Mouse (Mus musculus): ENCODE measurements around the gene Slc2a1. TPM values are rescaled to one million over a fixed set of nuclear protein-coding genes. Genes with fewer than 3 reads are reported as not detected.

Slc2a1 gene
- polyA plus RNA-seq, 1 experiment from 2014 or later = 91.6 TPM

DNA sequence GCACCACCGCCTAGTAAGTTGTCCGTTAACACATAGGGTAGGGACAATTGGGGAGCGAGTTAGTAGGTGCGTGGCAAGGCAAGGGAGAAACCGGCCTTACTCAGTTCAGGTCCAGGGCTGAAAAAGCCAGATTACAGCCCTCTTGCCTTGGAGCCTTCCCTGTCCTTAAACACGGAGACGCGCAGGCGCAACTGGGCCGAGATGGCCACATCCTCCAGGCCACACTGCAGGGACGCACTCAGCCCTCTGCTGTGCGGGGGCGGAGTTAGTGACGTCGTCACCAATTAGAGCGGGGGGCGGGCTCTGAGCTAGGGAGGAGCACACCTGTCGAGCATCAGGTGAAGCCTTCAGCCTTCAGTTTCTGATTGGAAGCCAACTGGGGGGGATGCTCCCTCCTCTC is 29.7 kb downstream of the Slc2a1 start:
- Histone ChIP-seq H3K27me3 (no peaks in the 10 kb centered on the region), H3K9me3 (replicated peaks) (no peaks in the 10 kb centered on the region), H3K9ac (0 out of 2 replicates have a peak overlapping the region, but pooled peaks have one; percentile 27), H3K4me2 (peak overlapping the region; percentile 54), H3K4me1 (peaks cover 15% of the 10 kb centered on the region), H3K27ac (peak overlapping the region; percentile 46; the same call in 1 of the 2 replicates), H3K36me3 (peaks cover 45% of the 10 kb centered on the region), H3K4me3 (replicated peaks) (peak overlapping the region; percentile 26)
- 12% methylated on average over 18 of the region's 18 CpGs for WGBS
- peak; percentile 91 for ATAC-seq (replicated peaks; ENCODE audit: low FRiP score)

DNA sequence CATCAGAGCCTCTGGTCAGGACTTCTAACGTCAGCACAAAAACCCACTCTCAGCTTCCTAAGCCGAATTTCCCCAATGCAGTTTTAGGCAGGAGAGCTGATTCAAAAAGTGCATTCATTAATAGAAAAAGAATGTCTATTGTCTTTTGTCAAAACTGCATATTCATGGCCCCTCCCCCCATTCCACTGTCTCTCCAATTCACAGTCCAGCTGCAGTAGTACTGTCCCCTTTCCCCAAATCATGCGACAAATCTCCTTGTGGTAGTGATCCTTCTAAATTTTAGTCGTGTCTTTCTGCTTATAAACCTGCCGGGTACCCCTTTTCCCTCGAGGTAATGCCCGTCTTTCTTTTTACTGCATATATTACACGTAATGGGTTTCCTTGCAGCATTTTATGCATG is 30.3 kb downstream of the Slc2a1 start:
- ATAC-seq (replicated peaks; ENCODE audit: low FRiP score) = no peak
- H3K27ac ChIP-seq = no peak overlapping the region
- WGBS = 67% methylated on average over 8 of the region's 8 CpGs

DNA sequence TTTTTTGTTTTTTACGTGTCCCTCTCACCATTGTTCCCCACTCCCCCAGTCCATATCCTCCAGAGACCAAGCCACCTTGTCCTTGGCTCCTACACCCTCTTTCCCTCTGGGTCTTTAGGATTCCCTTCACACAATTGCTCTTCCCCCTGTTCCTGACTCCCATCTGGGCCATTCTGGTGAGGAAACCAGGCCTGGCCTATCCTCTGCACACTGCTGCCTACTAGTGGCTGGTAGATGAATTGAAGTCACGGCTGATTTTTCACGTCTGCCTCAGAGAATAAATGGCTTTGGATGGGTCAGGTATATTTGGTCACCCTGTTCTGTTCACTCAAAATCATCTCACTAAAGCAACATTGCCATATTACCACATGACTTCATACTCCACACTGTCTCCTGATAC is 31.6 kb downstream of the Slc2a1 start:
- WGBS = 55% methylated on average over 3 of the region's 3 CpGs
- Histone ChIP-seq H3K27me3 (0 out of 2 replicates have a peak, but pooled peaks cover 3% of the 10 kb centered on the region), H3K9me3 (replicated peaks) (no peaks in the 10 kb centered on the region), H3K9ac (no peak overlapping the region), H3K4me3 (replicated peaks) (no peak overlapping the region), H3K27ac (no peak overlapping the region), H3K4me1 (peaks cover 15% of the 10 kb centered on the region), H3K4me2 (no peak overlapping the region), H3K36me3 (peaks cover 25% of the 10 kb centered on the region)
- ATAC-seq (replicated peaks; ENCODE audit: low FRiP score) = no peak

More for the DNA sequence above, 30.3 kb downstream of the Slc2a1 start:
- H3K4me1 ChIP-seq = peaks cover 15% of the 10 kb centered on the region
- H3K36me3 ChIP-seq = peaks cover 39% of the 10 kb centered on the region
- H3K4me2 ChIP-seq = peak overlapping the region; percentile 54
- no peak overlapping the region for H3K9ac ChIP-seq
- no peaks in the 10 kb centered on the region for H3K9me3 ChIP-seq (replicated peaks)
- 0 out of 2 replicates have a peak, but pooled peaks cover 1% of the 10 kb centered on the region for H3K27me3 ChIP-seq
- H3K4me3 ChIP-seq (replicated peaks) = no peak overlapping the region; the same call in 1 of the 2 replicates

DNA sequence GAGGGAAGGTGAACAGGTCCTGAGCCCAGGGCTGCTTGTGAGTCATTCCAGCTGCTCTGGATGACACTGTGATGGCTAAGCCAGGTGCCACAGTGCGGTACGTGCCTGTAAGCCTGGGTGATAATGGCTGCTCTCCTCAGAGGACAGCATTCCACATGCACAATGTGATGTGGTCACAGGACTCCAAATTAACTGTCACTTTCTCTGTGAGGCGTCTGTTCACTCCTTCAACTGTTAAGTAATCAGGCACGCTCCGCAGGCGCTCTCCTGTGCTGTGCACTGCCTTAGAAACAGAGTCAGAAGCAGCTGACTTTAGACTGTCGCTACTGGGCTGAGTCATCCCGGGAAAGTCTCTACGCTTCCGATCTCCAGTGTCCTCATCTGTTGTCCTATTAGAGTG is 32.7 kb downstream of the Slc2a1 start:
- Histone ChIP-seq H3K36me3 (peaks cover 15% of the 10 kb centered on the region), H3K9me3 (replicated peaks) (no peaks in the 10 kb centered on the region), H3K9ac (no peak overlapping the region), H3K4me2 (no peak overlapping the region), H3K4me3 (replicated peaks) (no peak overlapping the region), H3K27ac (no peak overlapping the region), H3K27me3 (0 out of 2 replicates have a peak, but pooled peaks cover 3% of the 10 kb centered on the region), H3K4me1 (peaks cover 15% of the 10 kb centered on the region)
- WGBS = 70% methylated on average over 10 of the region's 10 CpGs
- ATAC-seq (replicated peaks; ENCODE audit: low FRiP score) = no peak

DNA sequence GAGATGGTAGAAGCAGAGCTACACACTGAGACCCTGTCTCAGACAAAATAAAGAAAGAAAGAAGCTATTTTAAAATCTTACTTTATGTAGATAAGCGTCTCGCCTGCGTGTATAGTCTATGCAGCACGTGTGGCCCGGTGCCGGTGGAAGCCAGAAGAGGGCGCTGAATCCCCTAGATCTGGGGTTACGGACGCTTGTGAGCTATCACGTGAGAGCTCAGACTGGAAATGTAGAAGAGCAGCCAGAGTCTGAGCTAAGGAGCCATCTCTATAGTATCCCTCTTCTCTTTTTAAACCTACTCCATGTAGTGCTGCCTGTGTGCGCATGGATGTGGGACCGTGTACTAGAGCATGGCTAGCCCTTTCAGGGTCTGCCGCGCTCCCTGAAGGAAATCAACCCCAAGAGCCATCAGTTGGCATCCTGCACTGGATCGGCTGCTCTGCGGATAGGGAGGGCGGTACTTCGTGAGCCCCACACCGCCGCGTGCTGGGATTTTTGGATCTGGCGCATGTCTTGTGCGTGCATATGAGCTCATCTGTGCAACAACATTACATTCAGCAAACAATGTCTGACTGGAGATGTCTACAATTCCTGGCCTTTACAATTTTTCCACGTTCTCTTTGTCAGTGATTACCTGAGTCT is 33.8 kb downstream of the Slc2a1 start:
- Histone ChIP-seq H3K9me3 (replicated peaks) (no peaks in the 10 kb centered on the region), H3K4me2 (peak overlapping the region; percentile 56), H3K36me3 (peaks cover 3% of the 10 kb centered on the region), H3K4me3 (replicated peaks) (peak overlapping the region; percentile 24), H3K4me1 (peaks cover 15% of the 10 kb centered on the region), H3K27me3 (0 out of 2 replicates have a peak, but pooled peaks cover 3% of the 10 kb centered on the region), H3K27ac (no peak overlapping the region), H3K9ac (0 out of 2 replicates have a peak overlapping the region, but pooled peaks have one; percentile 15)
- WGBS = 33% methylated on average over 24 of the region's 24 CpGs
- ATAC-seq (replicated peaks; ENCODE audit: low FRiP score) = peak; percentile 76

DNA sequence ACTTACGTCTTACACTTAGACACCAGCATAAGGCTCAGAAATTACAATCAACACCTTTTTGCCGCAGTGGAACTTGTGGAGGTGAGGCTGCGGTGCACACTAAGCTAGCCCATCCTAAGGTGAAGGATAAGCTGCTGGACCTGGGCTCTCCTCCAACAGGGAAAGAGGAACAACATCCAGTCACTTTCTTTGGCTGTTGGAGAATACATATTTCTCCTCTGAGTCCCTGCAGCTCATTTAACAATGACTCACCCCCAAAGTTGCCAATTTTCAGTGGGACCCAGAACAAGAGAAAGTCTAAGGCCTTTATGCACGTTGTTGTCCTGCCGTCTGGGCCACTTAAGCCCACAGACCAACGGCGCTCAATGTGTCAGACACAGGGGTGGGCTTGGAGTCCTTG is 38.3 kb downstream of the Slc2a1 start:
- no peak overlapping the region for H3K4me3 ChIP-seq (replicated peaks)

DNA sequence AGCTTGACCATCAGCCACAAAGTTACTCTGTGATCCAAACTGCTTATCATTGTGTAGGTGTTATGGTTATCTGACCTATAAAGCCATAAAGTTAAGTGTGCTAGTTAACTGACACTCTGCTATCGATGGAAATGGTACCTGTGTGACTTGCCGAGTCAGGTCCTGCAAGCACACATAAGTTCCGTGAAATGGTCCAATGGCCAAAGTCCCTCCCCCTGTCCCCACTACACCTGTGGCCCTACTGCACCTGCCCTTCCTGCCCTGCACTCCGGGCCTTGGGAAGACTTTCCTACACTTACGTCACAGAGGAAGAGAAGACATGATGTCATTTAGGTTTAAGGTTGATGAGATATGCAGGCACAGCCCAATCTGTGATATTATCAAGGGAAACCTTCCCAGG is 38.8 kb downstream of the Slc2a1 start:
- H3K4me1 ChIP-seq = peaks cover 3% of the 10 kb centered on the region; the same call in 1 of the 2 replicates
- H3K27me3 ChIP-seq = 0 out of 2 replicates have a peak, but pooled peaks cover 3% of the 10 kb centered on the region
- H3K27ac ChIP-seq = no peak overlapping the region
- no peak for ATAC-seq (replicated peaks; ENCODE audit: low FRiP score)
- H3K36me3 ChIP-seq = no peaks in the 10 kb centered on the region
- no peak overlapping the region for H3K9ac ChIP-seq
- no peak overlapping the region for H3K4me3 ChIP-seq (replicated peaks)
- H3K4me2 ChIP-seq = no peak overlapping the region
- no peaks in the 10 kb centered on the region for H3K9me3 ChIP-seq (replicated peaks)
- 79% methylated on average over 5 of the region's 5 CpGs for WGBS

More for the DNA sequence above, 38.3 kb downstream of the Slc2a1 start:
- Histone ChIP-seq H3K27me3 (0 out of 2 replicates have a peak, but pooled peaks cover 3% of the 10 kb centered on the region), H3K9me3 (replicated peaks) (no peaks in the 10 kb centered on the region), H3K36me3 (no peaks in the 10 kb centered on the region), H3K27ac (no peak overlapping the region), H3K9ac (no peak overlapping the region), H3K4me1 (peaks cover 3% of the 10 kb centered on the region; the same call in 1 of the 2 replicates), H3K4me2 (no peak overlapping the region)
- 90% methylated on average over 7 of the region's 7 CpGs for WGBS
- ATAC-seq (replicated peaks; ENCODE audit: low FRiP score) = no peak

DNA sequence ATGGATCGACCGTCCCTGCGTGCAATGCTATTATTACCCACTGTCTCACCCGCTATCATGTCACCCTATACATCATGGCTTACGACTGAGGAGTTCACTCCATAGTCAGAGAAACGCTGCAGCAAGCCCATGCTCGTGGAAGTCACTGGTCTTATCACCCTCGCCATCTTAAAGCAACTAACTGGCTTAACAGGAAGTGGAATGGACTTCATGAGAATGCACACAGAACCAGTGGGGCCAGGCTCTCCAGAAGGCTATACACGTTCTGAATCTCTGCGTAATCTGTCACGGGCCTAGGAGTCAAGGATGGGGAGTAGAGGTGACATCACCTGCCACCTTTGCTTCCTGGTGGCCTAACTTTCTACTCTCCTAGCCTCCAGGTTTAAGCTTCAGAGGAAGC is 40.2 kb downstream of the Slc2a1 start:
- Histone ChIP-seq H3K4me2 (no peak overlapping the region), H3K36me3 (no peaks in the 10 kb centered on the region), H3K4me1 (no peaks in the 10 kb centered on the region), H3K27ac (no peak overlapping the region), H3K27me3 (0 out of 2 replicates have a peak, but pooled peaks cover 2% of the 10 kb centered on the region), H3K9ac (no peak overlapping the region), H3K4me3 (replicated peaks) (no peak overlapping the region), H3K9me3 (replicated peaks) (no peaks in the 10 kb centered on the region)
- ATAC-seq (replicated peaks; ENCODE audit: low FRiP score) = no peak
- WGBS = 71% methylated on average over 11 of the region's 11 CpGs

DNA sequence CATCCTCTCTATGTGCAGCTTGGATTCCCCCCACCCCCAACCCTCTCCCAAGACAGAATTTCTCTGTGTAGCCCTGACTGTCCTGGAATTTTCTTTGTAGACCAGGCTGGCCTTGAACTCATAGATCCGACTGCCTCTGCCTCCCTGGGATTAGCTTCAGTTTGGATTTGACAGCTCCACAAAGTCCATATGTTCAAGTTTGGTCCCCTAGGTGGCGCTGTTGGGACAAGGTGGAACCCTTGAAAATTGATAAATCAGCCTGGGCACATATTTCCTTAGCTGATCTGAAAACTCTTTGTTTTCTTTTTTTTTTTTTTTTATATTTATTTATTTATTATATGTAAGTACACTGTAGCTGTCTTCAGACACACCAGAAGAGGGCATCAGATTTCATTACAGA is 48.7 kb downstream of the Slc2a1 start:
- H3K4me2 ChIP-seq = no peak overlapping the region
- no peak overlapping the region for H3K9ac ChIP-seq
- H3K4me1 ChIP-seq = no peaks in the 10 kb centered on the region
- no peak for ATAC-seq (replicated peaks; ENCODE audit: low FRiP score)
- H3K4me3 ChIP-seq (replicated peaks) = no peak overlapping the region
- no peak overlapping the region for H3K27ac ChIP-seq
- H3K36me3 ChIP-seq = no peaks in the 10 kb centered on the region
- 37% methylated on average over 2 of the region's 2 CpGs for WGBS
- no peaks in the 10 kb centered on the region for H3K27me3 ChIP-seq
- H3K9me3 ChIP-seq (replicated peaks) = no peaks in the 10 kb centered on the region

DNA sequence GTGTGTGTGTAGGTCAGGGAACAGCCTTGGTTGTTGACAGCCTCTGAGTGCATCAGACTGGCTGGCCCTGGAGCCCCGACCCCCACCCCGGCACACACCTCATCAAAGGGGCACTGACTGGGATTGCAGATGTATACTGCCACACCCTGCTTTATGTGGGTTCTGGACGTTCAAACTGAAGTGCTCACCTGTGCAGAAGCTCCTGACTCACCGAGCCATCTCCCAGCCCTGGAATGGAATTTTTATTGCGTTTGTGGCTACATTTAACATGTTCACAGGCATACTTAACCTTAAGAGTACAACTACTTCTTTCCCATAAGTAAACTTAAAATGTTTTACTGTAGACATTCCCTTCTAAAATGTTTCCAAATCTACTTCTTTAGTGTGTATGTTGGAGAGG is 49.4 kb downstream of the Slc2a1 start:
- Histone ChIP-seq H3K4me3 (replicated peaks) (no peak overlapping the region), H3K9ac (no peak overlapping the region), H3K4me1 (no peaks in the 10 kb centered on the region), H3K9me3 (replicated peaks) (no peaks in the 10 kb centered on the region), H3K27ac (no peak overlapping the region), H3K27me3 (no peaks in the 10 kb centered on the region), H3K36me3 (no peaks in the 10 kb centered on the region), H3K4me2 (no peak overlapping the region)
- ATAC-seq (replicated peaks; ENCODE audit: low FRiP score) = no peak
- 77% methylated on average over 5 of the region's 5 CpGs for WGBS

DNA sequence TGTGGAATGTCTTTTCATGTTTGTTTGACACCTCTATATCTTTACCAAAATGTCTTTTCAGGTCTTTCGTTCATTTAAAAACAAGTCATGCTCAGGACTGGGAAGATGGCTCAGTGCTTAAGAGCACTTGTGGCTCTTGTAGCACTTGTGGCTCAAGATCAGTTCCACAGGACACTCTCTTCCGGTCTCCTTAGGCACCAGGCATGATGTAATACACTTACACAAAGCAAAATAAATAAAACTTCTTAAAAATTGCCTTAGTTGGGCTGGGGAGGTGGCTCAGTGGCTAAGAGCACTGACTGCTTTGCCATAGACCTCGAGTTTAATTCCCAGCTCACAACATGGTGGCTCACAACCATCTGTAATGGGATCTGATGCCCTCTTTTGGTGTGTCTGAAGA is 52.8 kb downstream of the Slc2a1 start:
- no peak for ATAC-seq (replicated peaks; ENCODE audit: low FRiP score)
- Histone ChIP-seq H3K9me3 (replicated peaks) (no peaks in the 10 kb centered on the region), H3K27ac (no peak overlapping the region), H3K9ac (no peak overlapping the region), H3K27me3 (no peaks in the 10 kb centered on the region), H3K36me3 (no peaks in the 10 kb centered on the region), H3K4me3 (replicated peaks) (no peak overlapping the region), H3K4me2 (no peak overlapping the region), H3K4me1 (no peaks in the 10 kb centered on the region)
- WGBS = 83% methylated on average over 3 of the region's 3 CpGs

DNA sequence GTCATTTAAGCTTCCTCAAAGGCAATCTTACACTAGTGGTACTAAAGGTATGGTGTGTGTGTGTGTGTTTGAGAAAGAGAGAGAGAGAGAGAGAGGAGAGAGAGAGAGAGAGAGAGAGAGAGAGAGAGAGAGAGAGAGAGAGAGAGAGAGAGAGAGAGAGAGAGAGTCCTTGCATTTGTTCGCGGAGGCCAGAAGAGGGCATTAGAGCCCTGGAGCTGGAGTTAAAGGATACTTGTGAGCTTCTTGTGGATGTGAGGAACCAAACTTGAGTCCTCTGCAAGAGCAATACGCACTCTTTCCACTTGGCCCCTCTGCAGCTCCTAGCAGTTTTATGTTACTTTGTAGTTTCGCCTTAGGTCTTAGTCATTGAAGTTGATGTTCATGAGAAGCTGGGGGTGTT is 54.5 kb downstream of the Slc2a1 start:
- no peak overlapping the region for H3K27ac ChIP-seq
- no peaks in the 10 kb centered on the region for H3K9me3 ChIP-seq (replicated peaks)
- WGBS = 85% methylated on average over 4 of the region's 4 CpGs
- no peaks in the 10 kb centered on the region for H3K27me3 ChIP-seq
- H3K4me1 ChIP-seq = no peaks in the 10 kb centered on the region
- H3K4me3 ChIP-seq (replicated peaks) = no peak overlapping the region
- no peaks in the 10 kb centered on the region for H3K36me3 ChIP-seq
- no peak for ATAC-seq (replicated peaks; ENCODE audit: low FRiP score)
- H3K9ac ChIP-seq = no peak overlapping the region
- no peak overlapping the region for H3K4me2 ChIP-seq
